ENCODE assay signal across 32 mouse cellular contexts in the genomic region with DNA sequence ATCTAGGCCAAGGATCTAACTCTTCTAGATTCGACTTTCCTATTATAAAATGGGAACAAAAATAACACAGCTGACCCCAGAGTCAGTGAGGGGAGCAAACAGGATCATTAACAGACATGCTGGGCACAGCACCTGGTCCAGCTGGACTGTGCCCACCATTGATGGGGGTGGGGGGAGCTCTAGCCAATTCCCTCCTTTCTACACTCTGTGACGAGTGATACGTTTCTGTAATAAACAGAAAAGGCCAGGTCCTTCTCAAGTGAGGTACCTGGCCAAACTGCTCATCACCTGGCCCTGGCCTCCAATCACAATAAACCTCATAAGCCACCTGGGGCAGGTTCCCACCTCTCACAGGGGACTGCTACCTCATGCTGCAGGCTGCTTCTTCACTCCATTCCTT.
"Had no signal": no experiment of that assay in that cellular context is flagged by ENCODE, and none has a peak within 500 bp of the region (broad histone marks: within the 10 kb centered on the region; RNA-seq: fewer than 3 reads in every experiment).

No protein-coding gene starts in this region.

- H3K4me2 ChIP-seq: heart, embryonic 11.5 days; heart, embryonic 12.5 days; heart, embryonic 13.5 days; heart, embryonic 15.5 days; hindbrain, embryonic 12.5 days; hindbrain, embryonic 14.5 days; intestine, embryonic 15.5 days; kidney, embryonic 15.5 days had no signal

- H3K9ac ChIP-seq: heart, embryonic 12.5 days; heart, embryonic 13.5 days; heart, embryonic 15.5 days; hindbrain, embryonic 12.5 days; hindbrain, embryonic 14.5 days; intestine, embryonic 15.5 days; kidney, embryonic 15.5 days had no signal

- ATAC-seq: inflammation-experienced regulatory T-cells, adult 6 months; intestine, embryonic 15.5 days; intestine, embryonic 16.5 days; intestine, postnatal 0 days had no signal

- DNase-seq: heart, postnatal 10 days; heart, postnatal 14 days; heart, postnatal 36 days; heart, postnatal 4 days; kidney, adult 11 months; kidney, adult 18-20 months; kidney, adult 2 months; kidney, adult 8-10 months; kidney, adult 9 months; kidney, postnatal 10 days; kidney, postnatal 14 days; kidney, postnatal 25 days; kidney, postnatal 36 days; kidney, postnatal 4 days; layer of hippocampus, adult 9-11 months; layer of hippocampus, postnatal 36 days had no signal

- H3K36me3 ChIP-seq: heart, embryonic 10.5 days; heart, embryonic 12.5 days; heart, embryonic 13.5 days; heart, embryonic 15.5 days; hindbrain, embryonic 10.5 days; hindbrain, embryonic 12.5 days; intestine, embryonic 15.5 days; kidney, embryonic 15.5 days had no signal

- H3K9me3 ChIP-seq: heart, embryonic 10.5 days; heart, embryonic 15.5 days; hindbrain, embryonic 12.5 days; intestine, embryonic 15.5 days; kidney, embryonic 15.5 days had no signal

- H3K4me3 ChIP-seq: heart, embryonic 10.5 days; heart, embryonic 12.5 days; heart, embryonic 13.5 days; heart, embryonic 15.5 days; hindbrain, embryonic 10.5 days; hindbrain, embryonic 12.5 days; intestine, embryonic 15.5 days; kidney, embryonic 15.5 days; layer of hippocampus, adult 2 months; left cerebral cortex, adult 2 months had no signal

- H3K27ac ChIP-seq: heart, embryonic 10.5 days; heart, embryonic 13.5 days; heart, embryonic 15.5 days; hindbrain, embryonic 10.5 days; hindbrain, embryonic 12.5 days; hindbrain, embryonic 14.5 days; intestine, embryonic 15.5 days; kidney, embryonic 15.5 days; kidney, postnatal 0 days; layer of hippocampus, adult 2 months; left cerebral cortex, adult 2 months had no signal

- H3K27me3 ChIP-seq: heart, embryonic 12.5 days; heart, embryonic 13.5 days; heart, embryonic 15.5 days; hindbrain, embryonic 12.5 days; intestine, embryonic 15.5 days; kidney, embryonic 15.5 days had no signal

- H3K4me1 ChIP-seq: heart, embryonic 10.5 days; heart, embryonic 12.5 days; heart, embryonic 13.5 days; heart, embryonic 15.5 days; hindbrain, embryonic 12.5 days; intestine, embryonic 15.5 days; kidney, embryonic 15.5 days had no signal
